Mouse (Mus musculus) spleen, adult 2 months (tissue): ENCODE results near the gene Ppef2.

Experiments
- CTCF ChIP-seq: fragments of 200-500 bp; IDR thresholded peaks from 2 replicates; pipeline ENCODE4 v1.5.1; 2011; ENCODE audit warnings: mild to moderate bottlenecking, inconsistent platforms; ENCODE audit not compliant: insufficient read depth, insufficient read length, insufficient replicate concordance; ENCODE audit errors: extremely low read depth
- POLR2A ChIP-seq: fragments of 200-500 bp; IDR thresholded peaks from 2 replicates; pipeline ENCODE4 v1.6.1; 2011; ENCODE audit warnings: low read depth, low read length, inconsistent platforms

DNA sequence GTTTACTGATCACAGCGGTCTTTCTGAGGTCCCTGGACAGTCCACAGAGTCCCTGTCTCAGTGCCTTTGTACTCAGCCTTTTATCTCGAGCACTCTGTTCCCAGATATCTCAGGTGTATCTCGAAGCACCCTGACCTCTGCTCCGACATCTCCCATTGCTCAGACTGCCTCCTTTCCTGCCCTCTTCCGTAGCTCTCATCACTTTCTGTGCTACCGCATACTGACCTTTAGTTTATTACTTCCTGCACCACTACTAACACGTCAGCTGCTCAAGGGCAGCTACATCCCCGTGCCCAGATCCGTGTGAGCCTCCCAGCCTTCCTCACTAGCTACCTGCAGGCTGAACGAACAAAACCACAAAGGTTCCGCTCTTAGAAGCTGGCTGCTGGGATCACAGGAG lies 7.5 kb downstream of the Ppef2 start:
- TF ChIP-seq POLR2A, result no peak
- no peak for TF ChIP-seq CTCF
